Mouse (Mus musculus) thymus, adult 2 months (tissue): Measurements from ENCODE around the gene Cracr2a.

ENCODE experiments used
- CTCF ChIP-seq: fragments of 200-500 bp; IDR thresholded peaks from 2 replicates; pipeline ENCODE4 v1.5.1; 2012; ENCODE audit warnings: mild to moderate bottlenecking, control low read depth, low read length, moderate library complexity, borderline replicate concordance; ENCODE audit not compliant: control insufficient read depth, poor library complexity, insufficient read depth; ENCODE audit errors: extremely low read depth
- POLR2A ChIP-seq: fragments of 200-500 bp; IDR thresholded peaks from 2 replicates; pipeline ENCODE4 v1.6.1; 2012; ENCODE audit warnings: mild to moderate bottlenecking, low read length, control low read depth, moderate library complexity; ENCODE audit not compliant: control insufficient read depth, poor library complexity, insufficient read depth; ENCODE audit errors: extremely low read depth

DNA sequence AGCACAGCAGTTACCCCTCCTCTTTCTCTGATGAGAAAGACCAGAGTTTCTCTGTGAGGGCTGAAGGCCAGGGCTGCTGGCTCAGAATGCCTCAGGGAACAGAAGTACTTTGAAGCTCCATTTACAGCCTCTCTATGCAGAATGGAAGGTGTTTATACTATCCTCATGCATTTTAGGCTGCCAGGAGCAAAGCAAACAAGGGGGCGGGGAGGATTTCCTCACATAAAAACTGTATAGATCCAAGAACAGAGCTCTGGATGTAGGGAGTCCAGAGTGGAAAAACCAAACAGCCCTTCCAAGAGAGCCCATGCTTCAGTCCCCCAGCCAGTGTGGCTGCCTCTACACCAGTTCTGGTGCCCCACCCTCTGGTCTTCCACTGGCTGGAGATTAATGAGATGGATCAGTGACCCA lies 147.1 kb downstream of the Cracr2a start:
- TF ChIP-seq CTCF (no peak), POLR2A (no peak)
